Mouse (Mus musculus) embryonic facial prominence, embryonic 11.5 days (tissue): Measurements from ENCODE around the gene Stra8. TPM values are rescaled to one million over a fixed set of nuclear protein-coding genes. Genes with fewer than 3 reads are reported as not detected.

ENCODE experiments used
- ATAC-seq: fragments of 200-750 bp; cut with Nextera tagmentation; replicated peaks from 2 replicates; pipeline ENCODE4 v1.8.0; 2017; ENCODE audit warnings: low read depth; ENCODE audit not compliant: insufficient number of reproducible peaks, low FRiP score, low TSS enrichment
- DNase-seq: peaks from one replicate; pipeline ENCODE4 v3.0.0-alpha.2; 2015; ENCODE audit warnings: low spot score
- H3K27ac ChIP-seq: fragments of 300-500 bp; sonication (generic); replicated peaks from 2 replicates; pipeline ENCODE4 v1.5.1; 2014; ENCODE audit warnings: mild to moderate bottlenecking, low read depth, low read length, control low read depth
- H3K27me3 ChIP-seq: fragments of 300-500 bp; sonication (generic); 2 replicates; pipeline ENCODE4 v1.6.1; 2014; ENCODE audit warnings: mild to moderate bottlenecking, low read length, moderate library complexity, mixed read lengths; ENCODE audit not compliant: control insufficient read depth, insufficient read depth
- H3K36me3 ChIP-seq: fragments of 300-500 bp; sonication (generic); replicated peaks from 2 replicates; pipeline ENCODE4 v1.6.1; 2014; ENCODE audit warnings: low read depth, mild to moderate bottlenecking, low read length, moderate library complexity, mixed read lengths; ENCODE audit not compliant: control insufficient read depth, insufficient read depth
- H3K4me1 ChIP-seq: fragments of 300-500 bp; sonication (generic); 2 replicates; pipeline ENCODE4 v1.6.1; 2014; ENCODE audit warnings: low read length, mixed read lengths; ENCODE audit not compliant: control insufficient read depth, insufficient read depth
- H3K4me2 ChIP-seq: fragments of 300-500 bp; sonication (generic); 2 replicates; pipeline ENCODE4 v1.6.1; 2014; ENCODE audit warnings: low read depth, mild to moderate bottlenecking, control low read depth, low read length, moderate library complexity
- H3K4me3 ChIP-seq: fragments of 300-500 bp; sonication (generic); 2 replicates; pipeline ENCODE4 v1.5.1; 2014; ENCODE audit warnings: low read depth, low read length, control low read depth
- H3K9ac ChIP-seq: fragments of 300-500 bp; sonication (generic); replicated peaks from 2 replicates; pipeline ENCODE4 v1.6.1; 2014; ENCODE audit warnings: mild to moderate bottlenecking, control low read depth, low read length
- H3K9me3 ChIP-seq: fragments of 300-500 bp; sonication (generic); replicated peaks from 2 replicates; pipeline ENCODE4 v1.6.1; 2016; ENCODE audit warnings: mild to moderate bottlenecking, low read length, inconsistent platforms, mixed read lengths; ENCODE audit not compliant: control insufficient read depth
- WGBS: fragments of 180-500 bp; shearing (Covaris S2); extraction: QIAGEN DNeasy Blood & Tissue Kit; methylation state at CpG from one replicate; pipeline ENCODE4 v1.1.7; 2014; 5-methylcytosine and 5-hydroxymethylcytosine counted together
- polyA plus RNA-seq: library from polyadenylated mRNA; unstranded; fragments of >200 nt; fragmentation: Nextera tagmentation; extraction: Ambion mirVana; gene quantifications from 2 replicates; pipeline ENCODE4 v1.2.1, GENCODE M21; 2014

Gene Stra8
- polyA plus RNA-seq, 1 experiment from 2014 or later = not detected

- no peaks in the 10 kb centered on the region for H3K4me1 ChIP-seq
- H3K4me3 ChIP-seq = no peak overlapping the region
- WGBS = 82% methylated on average over 13 of the region's 13 CpGs
- H3K9me3 ChIP-seq = no peaks in the 10 kb centered on the region
- no peaks in the 10 kb centered on the region for H3K36me3 ChIP-seq
- H3K27me3 ChIP-seq = no peaks in the 10 kb centered on the region
- no peak overlapping the region for H3K27ac ChIP-seq
- ATAC-seq = no peak
- no peak overlapping the region for H3K9ac ChIP-seq
- no peak for DNase-seq
- no peak overlapping the region for H3K4me2 ChIP-seq
Measured at GRCm38 (mm10) chr6:34913341-34914040, 6.5 kb upstream of the Stra8 start.

- Histone ChIP-seq H3K4me3 (no peak overlapping the region), H3K9me3 (no peaks in the 10 kb centered on the region), H3K27ac (no peak overlapping the region), H3K27me3 (no peaks in the 10 kb centered on the region), H3K4me1 (no peaks in the 10 kb centered on the region), H3K4me2 (no peak overlapping the region), H3K9ac (no peak overlapping the region), H3K36me3 (no peaks in the 10 kb centered on the region)
- 82% methylated on average over 3 of the region's 3 CpGs for WGBS
- no peak for DNase-seq
- ATAC-seq = no peak
Measured at GRCm38 (mm10) chr6:34914462-34914861, 5.5 kb upstream of the Stra8 start.

GRCm38 (mm10) chr6:34919146-34919545 is 817 bp upstream of the Stra8 start:
- Histone ChIP-seq H3K27me3 (no peaks in the 10 kb centered on the region), H3K9me3 (no peaks in the 10 kb centered on the region), H3K27ac (no peak overlapping the region), H3K4me2 (no peak overlapping the region), H3K4me3 (no peak overlapping the region), H3K4me1 (no peaks in the 10 kb centered on the region; the same call in 1 of the 2 replicates), H3K36me3 (no peaks in the 10 kb centered on the region), H3K9ac (no peak overlapping the region)
- WGBS = 68% methylated on average over 7 of the region's 7 CpGs
- DNase-seq (no peak), ATAC-seq (no peak)

GRCm38 (mm10) chr6:34920631-34921030 is 668 bp downstream of the Stra8 start:
- Histone ChIP-seq H3K27ac (no peak overlapping the region), H3K4me3 (no peak overlapping the region), H3K9ac (no peak overlapping the region), H3K4me2 (no peak overlapping the region), H3K36me3 (no peaks in the 10 kb centered on the region), H3K27me3 (no peaks in the 10 kb centered on the region), H3K4me1 (no peaks in the 10 kb centered on the region; the same call in 1 of the 2 replicates), H3K9me3 (no peaks in the 10 kb centered on the region)
- no peak for ATAC-seq
- WGBS = 93% methylated on average over 12 of the region's 12 CpGs
- DNase-seq = no peak

- DNase-seq (peak; percentile 61), ATAC-seq (0 out of 2 replicates have a peak, but pooled peaks have one; percentile 29)
- H3K4me3 ChIP-seq = no peak overlapping the region
- 52% methylated on average over 14 of the region's 14 CpGs for WGBS
- H3K27me3 ChIP-seq = no peaks in the 10 kb centered on the region
- no peaks in the 10 kb centered on the region for H3K9me3 ChIP-seq
- no peak overlapping the region for H3K4me2 ChIP-seq
- no peak overlapping the region for H3K27ac ChIP-seq
- no peaks in the 10 kb centered on the region for H3K36me3 ChIP-seq
- H3K9ac ChIP-seq = no peak overlapping the region
- H3K4me1 ChIP-seq = no peaks in the 10 kb centered on the region; the same call in 1 of the 2 replicates
Measured at GRCm38 (mm10) chr6:34921941-34922340, 2.0 kb downstream of the Stra8 start.

GRCm38 (mm10) chr6:34927156-34927555 is 7.2 kb downstream of the Stra8 start:
- Histone ChIP-seq H3K36me3 (no peaks in the 10 kb centered on the region), H3K27me3 (no peaks in the 10 kb centered on the region), H3K4me2 (no peak overlapping the region), H3K27ac (no peak overlapping the region), H3K9ac (no peak overlapping the region), H3K4me3 (no peak overlapping the region), H3K9me3 (no peaks in the 10 kb centered on the region), H3K4me1 (no peaks in the 10 kb centered on the region)
- ATAC-seq = no peak
- WGBS = 49% methylated on average over 4 of the region's 4 CpGs
- DNase-seq = peak; percentile 83

- Histone ChIP-seq H3K27ac (no peak overlapping the region), H3K4me1 (no peaks in the 10 kb centered on the region), H3K4me3 (no peak overlapping the region), H3K4me2 (no peak overlapping the region), H3K9ac (no peak overlapping the region), H3K36me3 (no peaks in the 10 kb centered on the region), H3K27me3 (no peaks in the 10 kb centered on the region), H3K9me3 (no peaks in the 10 kb centered on the region)
- DNase-seq (no peak), ATAC-seq (no peak)
- WGBS = 96% methylated on average over 8 of the region's 8 CpGs
Measured at GRCm38 (mm10) chr6:34927594-34927993, 7.6 kb downstream of the Stra8 start.

GRCm38 (mm10) chr6:34932633-34933032 is 12.7 kb downstream of the Stra8 start:
- no peak overlapping the region for H3K27ac ChIP-seq
- H3K9ac ChIP-seq = no peak overlapping the region
- H3K4me1 ChIP-seq = no peaks in the 10 kb centered on the region
- DNase-seq (no peak), ATAC-seq (no peak)
- no peak overlapping the region for H3K4me2 ChIP-seq
- no peaks in the 10 kb centered on the region for H3K27me3 ChIP-seq
- H3K4me3 ChIP-seq = no peak overlapping the region
- WGBS = 82% methylated on average over 1 of the region's 1 CpGs
- H3K9me3 ChIP-seq = no peaks in the 10 kb centered on the region
- no peaks in the 10 kb centered on the region for H3K36me3 ChIP-seq
